Mouse (Mus musculus): ENCODE measurements around the gene Ttc6. TPM values are rescaled to one million over a fixed set of nuclear protein-coding genes. Genes with fewer than 3 reads are reported as not detected.

The Ttc6 gene
- polyA plus RNA-seq, 1 experiment from 2014 or later: 0.46 TPM

GRCm38 (mm10) chr12:57781926-57782325, 218.0 kb downstream of the Ttc6 start:
- no peaks in the 10 kb centered on the region for H3K9me3 ChIP-seq
- H3K4me1 ChIP-seq (replicated peaks): no peaks in the 10 kb centered on the region
- H3K4me3 ChIP-seq: no peak overlapping the region
- no peak overlapping the region for H3K27ac ChIP-seq (replicated peaks)
- H3K9ac ChIP-seq: no peak overlapping the region
- H3K36me3 ChIP-seq: no peaks in the 10 kb centered on the region
- no peaks in the 10 kb centered on the region for H3K27me3 ChIP-seq
- 78% methylated on average over 5 of the region's 5 CpGs for WGBS
- no peak for ATAC-seq (ENCODE audit: low read depth)
- no peak overlapping the region for H3K4me2 ChIP-seq

- H3K36me3 ChIP-seq: no peaks in the 10 kb centered on the region
- H3K4me1 ChIP-seq (replicated peaks): no peaks in the 10 kb centered on the region
- no peak overlapping the region for H3K4me3 ChIP-seq
- no peak for ATAC-seq (ENCODE audit: low read depth)
- WGBS: 33% methylated on average over 5 of the region's 5 CpGs
- H3K27me3 ChIP-seq: no peaks in the 10 kb centered on the region
- H3K27ac ChIP-seq (replicated peaks): no peak overlapping the region
- no peak overlapping the region for H3K9ac ChIP-seq
- H3K9me3 ChIP-seq: no peaks in the 10 kb centered on the region
- no peak overlapping the region for H3K4me2 ChIP-seq
These were observed 223.6 kb downstream of the Ttc6 start for GRCm38 (mm10) chr12:57787471-57787870.

Other genes starting within 250 kb of the Ttc6 start
- 0.59 and 0.74 TPM in 2 replicates for gene Foxa1, start 17.2 kb upstream of the Ttc6 start, polyA plus RNA-seq (2015; fragmentation: Nextera tagmentation; extraction: Ambion mirVana)